Mouse (Mus musculus) T-helper 2 cell (primary cell): ENCODE measurements around the gene Cd27.

Experiments used
- in situ Hi-C: fragments of 300-600 bp; cut with MboI, MseI; formaldehyde crosslinking; loops from one replicate; pipeline ENCODE4 v1.15.1; 2025; ENCODE audit warnings: high pct_unique_total_duplicates

Gene Cd27

DNA sequence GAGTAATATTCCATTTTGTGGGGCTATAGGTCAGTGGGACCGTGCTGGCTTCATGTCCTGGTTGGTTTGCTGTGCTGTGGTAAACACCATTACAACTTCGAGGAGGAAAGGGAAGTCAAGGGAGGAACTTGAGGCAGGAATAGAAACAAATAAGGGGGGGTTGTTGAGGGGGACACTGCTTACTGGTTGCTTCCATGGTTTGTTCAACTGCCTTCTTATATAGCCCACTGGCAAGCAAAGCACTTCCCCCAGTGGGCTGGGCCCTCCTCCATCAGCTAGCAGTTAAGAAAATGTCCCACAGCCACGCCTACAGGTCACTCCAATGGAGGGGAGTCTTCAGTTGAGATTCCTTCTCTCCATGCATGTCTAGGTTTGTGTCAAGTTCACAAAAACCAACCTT, 15.5 kb upstream of the Cd27 start:
- in situ Hi-C loops, result no loop called here

DNA sequence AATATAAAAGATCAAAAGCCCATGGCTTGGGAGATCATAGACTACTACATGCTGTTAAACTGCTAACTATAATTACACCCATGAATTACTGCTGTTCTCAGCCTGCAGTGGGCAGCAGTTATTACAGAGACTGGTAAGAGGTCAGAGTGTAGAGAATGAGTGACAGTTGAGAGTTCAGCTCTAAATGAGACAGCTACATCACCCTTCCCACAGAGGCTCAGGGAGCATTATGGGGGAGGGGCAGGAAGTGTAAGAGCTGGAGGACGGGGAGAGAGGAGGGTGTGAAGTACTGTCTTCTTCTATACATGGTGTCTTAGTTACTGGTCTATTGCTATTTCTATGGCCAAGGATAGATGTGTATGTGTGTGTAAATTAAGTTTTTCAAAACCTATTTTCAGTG, 7.7 kb upstream of the Cd27 start:
- in situ Hi-C loops, result no loop called here

- in situ Hi-C loops, result no loop called here
These were observed 4.8 kb upstream of the Cd27 start for GRCm38 (mm10) chr6:125241566-125241965.

DNA sequence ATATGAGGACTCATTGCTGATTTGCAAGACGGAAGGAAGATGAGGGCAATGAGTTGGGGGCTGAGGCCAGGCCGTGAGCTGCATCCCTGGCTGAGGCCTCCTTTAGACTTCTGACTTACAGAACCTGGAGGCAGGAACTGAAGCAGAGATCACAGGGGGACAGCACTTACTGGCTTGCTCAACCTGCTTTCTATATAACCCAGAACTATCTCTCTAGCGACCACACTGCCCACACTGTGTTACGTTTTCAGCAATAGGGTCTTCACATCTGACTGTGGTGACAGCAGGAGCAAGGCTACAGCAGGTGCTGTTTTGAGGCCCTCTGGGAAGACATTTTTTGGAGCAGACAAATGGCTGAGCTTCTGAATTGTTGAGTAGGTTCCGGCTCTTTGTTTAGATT, 3.8 kb upstream of the Cd27 start:
- in situ Hi-C loops, result no loop called here

DNA sequence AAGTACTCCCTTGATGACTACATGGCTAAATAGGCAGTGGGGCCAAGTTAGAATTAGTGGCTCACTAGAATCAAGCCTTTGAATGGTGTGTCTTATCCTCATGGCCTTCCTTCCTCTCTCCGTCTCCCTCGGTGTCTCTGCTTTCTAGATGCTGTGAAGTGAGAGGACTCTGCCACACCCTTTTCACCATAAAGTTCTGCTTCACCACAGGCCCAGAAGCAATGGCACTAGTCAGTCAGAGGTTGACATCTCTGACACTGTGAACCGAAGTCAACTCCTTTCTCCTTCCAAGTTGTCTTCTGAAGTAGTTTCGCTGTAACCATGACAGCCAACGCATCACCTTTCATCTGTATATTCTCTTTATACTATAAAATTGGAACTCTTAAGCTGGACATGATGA, 2.7 kb upstream of the Cd27 start:
- in situ Hi-C loops, result loop anchor here (10.0 kb wide), 1 partner anchor 335 kb away; no protein-coding TSS in a partner anchor

DNA sequence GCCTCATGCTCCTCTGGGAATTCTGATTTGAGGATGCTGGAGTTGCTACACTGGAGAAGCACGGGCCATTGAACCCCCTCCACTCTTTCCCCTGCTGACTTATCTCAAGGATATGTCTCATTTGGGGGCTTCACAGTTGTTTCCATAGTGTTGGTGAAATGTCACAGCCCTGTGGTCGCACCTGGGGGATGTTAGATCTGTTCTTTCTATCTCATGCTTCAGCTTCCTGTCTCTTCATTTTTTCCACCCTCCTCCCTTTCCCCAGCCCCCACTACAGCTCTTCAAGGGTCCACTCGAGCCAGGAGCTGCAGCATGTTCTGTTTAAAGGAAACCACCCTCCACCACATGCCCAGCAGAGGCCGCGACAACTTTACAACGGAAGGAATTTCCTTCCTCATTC, 1.6 kb upstream of the Cd27 start:
- in situ Hi-C loops, result loop anchor here (10.0 kb wide), 1 partner anchor 334 kb away; no protein-coding TSS in a partner anchor

- in situ Hi-C loops, result loop anchor here (10.0 kb wide), 1 partner anchor 333 kb away; no protein-coding TSS in a partner anchor
These were observed 611 bp upstream of the Cd27 start for GRCm38 (mm10) chr6:125237421-125237820.

DNA sequence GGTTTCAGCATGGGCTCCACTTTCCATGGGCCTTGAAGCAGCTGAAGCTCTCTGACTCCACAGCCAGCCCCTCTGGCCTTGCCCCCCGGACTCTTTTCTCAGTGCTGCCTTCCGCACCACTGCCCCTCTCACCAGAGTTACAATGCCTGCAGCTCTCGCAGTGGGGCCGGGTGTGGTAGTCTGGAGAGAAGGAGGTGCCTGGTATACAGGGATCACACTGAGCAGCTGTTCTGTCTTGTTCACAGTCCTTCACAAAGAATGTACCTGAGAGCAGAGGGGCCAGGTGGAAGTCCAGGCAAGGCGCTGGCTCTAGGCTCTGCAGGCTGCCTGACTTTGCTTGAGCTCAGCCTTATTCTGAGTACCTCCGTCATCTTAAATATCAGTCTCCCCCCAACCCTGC, 469 bp downstream of the Cd27 start:
- in situ Hi-C loops, result loop anchor here (10.0 kb wide), 1 partner anchor 332 kb away; no protein-coding TSS in a partner anchor

GRCm38 (mm10) chr6:125234520-125234828, 2.3 kb downstream of the Cd27 start:
- in situ Hi-C loops, result loop anchor here (5.0 to 10.0 kb wide), 2 partner anchors 102 to 330 kb away; partner anchors contain the start of gene Nop2

DNA sequence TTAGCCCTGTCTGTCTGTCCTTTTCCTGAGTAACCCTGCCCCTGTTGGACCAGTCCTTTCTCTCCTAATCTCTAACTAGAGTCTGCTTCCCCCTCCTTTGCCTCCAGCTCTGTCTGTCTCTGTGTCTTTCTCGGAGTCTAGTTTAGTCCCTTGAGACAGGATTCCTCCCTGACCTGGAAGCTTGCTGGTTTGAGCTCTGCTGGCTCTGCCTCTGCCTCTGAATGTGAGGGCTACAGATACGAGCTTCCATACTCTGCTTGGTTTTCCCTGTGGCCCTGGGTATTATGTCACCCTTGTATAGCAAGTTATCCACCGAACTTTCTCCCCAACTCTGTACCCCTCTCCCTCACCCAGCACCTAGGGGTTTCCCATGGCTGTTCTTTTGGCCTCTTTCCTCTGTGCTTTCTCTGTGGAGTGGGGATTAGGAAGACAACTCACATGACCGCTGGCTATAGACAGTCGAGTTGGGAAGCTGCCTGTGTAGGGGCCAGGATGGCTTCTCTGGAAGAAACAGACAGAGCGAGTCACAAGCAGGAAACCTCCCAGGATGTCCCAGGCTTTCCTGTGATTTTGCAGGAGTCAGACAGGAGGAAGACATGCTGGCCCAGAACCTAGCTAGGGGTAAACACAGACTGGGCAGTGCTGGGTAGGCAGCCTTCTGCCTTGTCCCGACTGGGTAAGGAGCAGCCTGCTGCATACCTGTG, 2.8 kb downstream of the Cd27 start:
- in situ Hi-C loops, result loop anchor here (5.0 to 10.0 kb wide), 2 partner anchors 102 to 329 kb away; partner anchors contain the start of gene Nop2

DNA sequence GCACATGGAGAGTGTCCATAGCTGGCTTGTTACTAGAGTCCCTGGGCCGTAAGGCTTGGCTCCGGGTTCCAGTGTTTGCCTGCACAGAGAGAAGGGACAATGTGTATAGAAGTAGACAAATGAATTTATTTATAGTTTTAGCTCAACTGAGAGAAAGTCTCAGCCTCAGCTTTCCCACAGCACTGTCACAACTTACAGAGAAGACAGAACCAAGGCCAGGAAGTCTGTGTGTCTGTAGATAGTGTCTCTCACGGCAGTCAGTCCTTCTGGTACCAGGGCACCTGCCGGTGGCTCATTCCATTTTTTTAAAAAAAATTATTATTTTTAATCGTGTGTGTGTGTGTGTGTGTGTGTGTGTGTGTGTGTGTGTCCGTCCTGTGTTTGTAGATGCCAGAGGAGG, 4.3 kb downstream of the Cd27 start:
- in situ Hi-C loops, result loop anchor here (5.0 to 10.0 kb wide), 2 partner anchors 100 to 328 kb away; partner anchors contain the start of gene Nop2

GRCm38 (mm10) chr6:125232045-125232437, 4.8 kb downstream of the Cd27 start:
- in situ Hi-C loops, result loop anchor here (5.0 to 10.0 kb wide), 2 partner anchors 100 to 327 kb away; partner anchors contain the start of gene Nop2

DNA sequence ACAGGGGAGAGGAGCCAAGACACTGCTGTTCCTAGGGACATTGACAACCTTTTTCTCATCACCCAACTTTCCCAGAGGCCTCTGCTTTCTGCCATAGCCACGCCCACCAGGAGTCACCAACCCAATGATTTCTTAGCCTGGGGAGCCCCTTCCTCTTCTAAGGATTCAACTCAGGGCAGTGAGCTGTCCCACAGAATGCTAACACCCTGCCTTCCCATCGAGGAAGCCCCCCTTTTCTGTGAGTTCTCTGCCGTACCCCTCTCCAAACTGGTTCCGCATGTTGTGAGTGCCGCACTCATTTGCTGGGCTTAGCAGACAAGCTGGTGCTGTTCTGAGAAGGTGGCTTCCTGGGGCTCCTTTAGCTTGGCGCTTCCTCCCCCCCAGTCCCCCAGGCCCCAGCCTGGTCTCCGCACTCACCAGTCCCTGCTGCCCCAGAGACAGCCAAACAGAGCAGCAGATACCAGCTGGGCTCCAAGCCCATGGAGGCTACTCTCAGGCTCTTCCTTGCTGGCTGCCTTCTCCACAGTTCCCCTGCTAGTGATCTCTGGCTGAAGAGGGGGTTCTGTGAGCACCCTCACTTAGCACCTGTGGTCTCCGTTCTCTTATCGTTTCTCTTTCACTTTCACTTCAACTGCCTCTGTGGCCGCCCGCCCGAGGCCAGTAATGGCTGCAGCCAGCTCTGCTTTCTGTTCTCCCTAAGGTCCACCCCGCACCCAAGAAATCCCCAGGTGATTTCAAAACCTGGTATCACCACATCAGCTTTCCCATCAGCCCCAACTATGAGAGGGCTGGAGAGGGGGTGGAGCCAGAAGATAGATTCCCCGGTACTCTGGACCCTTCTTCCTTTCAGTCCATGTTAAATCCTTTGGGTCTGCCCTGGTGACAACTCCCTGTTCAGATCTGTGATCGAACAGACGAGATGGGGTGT, 5.4 kb downstream of the Cd27 start, which contains the start of gene Tapbpl:
Gene Tapbpl (minus strand): TSS at position 744 of the 928 bp plus-strand sequence.
- in situ Hi-C loops, result loop anchor here (5.0 to 10.0 kb wide), 2 partner anchors 99 to 327 kb away; partner anchors contain the start of gene Nop2

DNA sequence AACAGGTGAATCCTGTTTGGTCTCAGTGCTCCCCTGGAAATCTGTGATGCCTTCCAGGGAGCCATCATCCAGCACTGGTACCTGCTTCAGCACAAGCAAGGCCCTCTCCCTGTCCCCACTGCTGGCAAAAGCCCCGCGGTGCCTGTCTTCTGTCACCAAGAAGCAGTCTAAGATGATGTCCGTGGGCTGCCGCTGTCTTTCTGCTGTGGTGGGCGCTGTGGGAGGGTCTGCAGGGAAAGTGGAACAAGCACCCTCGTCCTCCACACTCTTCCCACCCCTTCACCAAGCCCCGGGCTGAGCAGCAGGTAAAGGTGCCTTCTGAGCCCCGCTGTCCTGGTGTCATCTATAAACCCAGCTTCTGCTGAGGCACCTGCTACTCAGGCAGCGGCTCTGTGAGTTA, 6.2 kb downstream of the Cd27 start:
- in situ Hi-C loops, result loop anchor here (5.0 to 10.0 kb wide), 2 partner anchors 98 to 326 kb away; partner anchors contain the start of gene Nop2

- in situ Hi-C loops, result loop anchor here (10.0 kb wide), 1 partner anchor 49 kb away; no protein-coding TSS in a partner anchor
These were observed 11.2 kb downstream of the Cd27 start for GRCm38 (mm10) chr6:125225518-125226115.

DNA sequence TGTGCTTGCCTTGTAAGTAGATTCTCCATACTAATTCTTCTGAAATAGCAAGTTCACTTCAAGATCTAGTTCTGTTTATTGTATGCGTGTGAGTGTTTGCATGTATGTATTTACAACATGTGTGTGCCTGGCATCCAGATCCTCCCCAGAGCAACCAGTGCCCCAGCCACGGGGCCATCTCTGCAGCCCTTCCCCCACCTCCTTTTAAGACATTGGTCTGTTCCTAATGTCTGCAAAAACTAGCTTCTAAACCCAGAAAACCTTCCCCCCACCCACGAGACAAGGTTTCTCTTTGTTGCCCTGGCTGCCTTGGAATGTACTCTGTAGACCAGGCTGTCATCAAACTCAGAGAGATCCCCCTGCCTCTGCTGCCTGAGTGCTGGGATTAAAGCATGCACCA, 14.2 kb downstream of the Cd27 start:
- in situ Hi-C loops, result loop anchor here (10.0 kb wide), 1 partner anchor 52 kb away; no protein-coding TSS in a partner anchor

DNA sequence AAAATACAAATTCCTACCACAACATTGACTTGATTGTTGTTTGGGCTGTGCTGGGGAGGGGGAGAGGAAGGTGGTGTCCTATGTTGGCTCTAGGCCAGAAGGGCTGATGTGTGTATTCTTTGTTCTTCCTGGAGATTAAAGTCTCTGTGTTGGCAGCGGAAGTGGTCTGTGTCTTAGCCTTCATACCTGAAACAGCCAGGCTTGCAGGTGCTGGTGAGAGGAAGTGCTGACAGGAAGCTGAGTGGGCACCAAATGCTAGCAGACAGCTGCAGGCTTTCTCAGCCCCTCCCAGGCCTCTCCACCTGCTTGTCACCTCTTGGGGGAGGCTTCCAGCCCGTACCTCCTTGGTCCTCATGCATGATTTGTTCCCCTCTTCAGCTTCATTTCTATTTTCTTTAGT, 14.7 kb downstream of the Cd27 start:
- in situ Hi-C loops, result loop anchor here (10.0 kb wide), 1 partner anchor 53 kb away; no protein-coding TSS in a partner anchor

GRCm38 (mm10) chr6:125221115-125221745, 15.6 kb downstream of the Cd27 start:
- in situ Hi-C loops, result loop anchor here (10.0 kb wide), 1 partner anchor 54 kb away; no protein-coding TSS in a partner anchor

DNA sequence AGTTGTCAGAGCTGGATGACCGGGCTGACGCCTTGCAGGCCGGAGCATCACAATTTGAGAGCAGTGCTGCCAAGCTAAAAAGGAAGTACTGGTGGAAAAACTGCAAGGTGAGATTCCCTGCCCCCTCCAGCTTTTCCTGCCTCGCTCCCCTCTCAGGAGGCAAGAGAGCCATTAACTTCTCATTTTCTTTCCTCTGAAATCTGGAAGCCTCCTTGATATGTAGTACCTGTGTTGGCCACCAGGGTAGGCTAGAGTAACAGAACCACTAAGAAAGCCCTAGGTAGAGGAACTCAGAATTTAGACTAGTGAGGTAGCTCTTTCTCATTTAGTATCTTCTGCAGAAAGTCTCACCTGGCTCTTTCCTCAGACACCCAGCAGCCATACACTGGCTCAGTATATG, 17.8 kb downstream of the Cd27 start:
- in situ Hi-C loops, result no loop called here

GRCm38 (mm10) chr6:125217899-125218298, 18.9 kb downstream of the Cd27 start:
- in situ Hi-C loops, result no loop called here

GRCm38 (mm10) chr6:125216898-125217297, 19.9 kb downstream of the Cd27 start:
- in situ Hi-C loops, result no loop called here
